Mouse (Mus musculus): ENCODE measurements around the gene Gm28036. TPM values are rescaled to one million over a fixed set of nuclear protein-coding genes. Genes with fewer than 3 reads are reported as not detected.
"Not testable (repeated sequence)": the region's sequence is repeated elsewhere in the genome, so short reads cannot be mapped to it uniquely, and the experiment has no call there.

Gm28036 gene
- total and polyA plus RNA-seq, 3 experiments = 20.4 to 32.3 TPM; not detected in 1

GRCm38 (mm10) chr2:156123731-156124130 lies 3.2 kb downstream of the Gm28036 start:
- no peaks in the 10 kb centered on the region for H3K79me2 ChIP-seq (ENCODE audit: control insufficient read depth, insufficient read depth, low read length, poor library complexity)
- no peak overlapping the region for H3K9ac ChIP-seq (ENCODE audit: control insufficient read depth, low read depth, low read length, poor library complexity, severe bottlenecking)
- no peaks in the 10 kb centered on the region for H3K27me3 ChIP-seq (ENCODE audit: control insufficient read depth in 1 of 2, insufficient read depth in 2 of 2, low read length in 2 of 2)
- no peak overlapping the region for H3K4me3 ChIP-seq (ENCODE audit: control insufficient read depth in 1 of 2, insufficient read depth in 1 of 2, low read depth in 2 of 2, low read length in 2 of 2)
- TF ChIP-seq ZC3H11A (IDR thresholded peaks at IDR 0.05; ENCODE audit: low read depth, low read length) (no peak), ZKSCAN1 (IDR thresholded peaks at IDR 0.05; ENCODE audit: low read depth, low read length) (no peak), HCFC1 (IDR thresholded peaks at IDR 0.05; ENCODE audit: low read depth, low read length) (no peak), KAT2A (conservative IDR thresholded peaks at IDR 0.05; ENCODE audit: low read depth, low read length) (no peak), SIN3A (IDR thresholded peaks at IDR 0.05; ENCODE audit: low read length) (no peak), BHLHE40 (IDR thresholded peaks at IDR 0.05; ENCODE audit: borderline replicate concordance, low read depth, low read length) (no peak), TBP (IDR thresholded peaks at IDR 0.05; ENCODE audit: low read depth, low read length) (no peak), E2F4 (IDR thresholded peaks at IDR 0.05; ENCODE audit: borderline replicate concordance, low read depth, low read length) (no peak), POLR2AphosphoS5 (IDR thresholded peaks at IDR 0.05; ENCODE audit: borderline replicate concordance, low read depth, low read length) (no peak), MAZ (IDR thresholded peaks at IDR 0.05; ENCODE audit: low read depth, low read length) (no peak), POLR2AphosphoS2 (IDR thresholded peaks at IDR 0.05; ENCODE audit: low read length) (no peak), ETS1 (IDR thresholded peaks at IDR 0.05; ENCODE audit: low read depth, low read length) (no peak), JUND (IDR thresholded peaks at IDR 0.05; ENCODE audit: low read depth, low read length) (no peak), RAD21 (IDR thresholded peaks at IDR 0.05; ENCODE audit: low read depth, low read length) (no peak)
- H3K27ac ChIP-seq (ENCODE audit: control insufficient read depth, low read depth, low read length) = no peak overlapping the region
- no peaks in the 10 kb centered on the region for H3K9me3 ChIP-seq (replicated peaks; ENCODE audit: insufficient read depth, low read length)
- no peaks in the 10 kb centered on the region for H3K4me1 ChIP-seq (ENCODE audit: control insufficient read depth in 1 of 2, insufficient read depth in 2 of 2, low read length in 2 of 2)
- peaks cover 0 to 2% of the 10 kb centered on the region in 2 experiments; a peak in 2 of 4 replicates for H3K36me3 ChIP-seq (ENCODE audit: control insufficient read depth in 1 of 2, insufficient read depth in 2 of 2, low read length in 2 of 2)
- no peak for DNase-seq (ENCODE audit: low read depth, low spot score)

- no peak overlapping the region for H3K4me3 ChIP-seq (ENCODE audit: control insufficient read depth in 1 of 2, insufficient read depth in 1 of 2, low read depth in 2 of 2, low read length in 2 of 2)
- no peak overlapping the region for H3K9ac ChIP-seq (ENCODE audit: control insufficient read depth, low read depth, low read length, poor library complexity, severe bottlenecking)
- no peak for DNase-seq (ENCODE audit: low read depth, low spot score)
- TF ChIP-seq NRF1 (IDR thresholded peaks at IDR 0.05; ENCODE audit: insufficient read depth, low read depth, low read length, poor library complexity, severe bottlenecking) = no peak
- no peaks in the 10 kb centered on the region for H3K79me2 ChIP-seq (ENCODE audit: control insufficient read depth, insufficient read depth, low read length, poor library complexity)
- no peaks in the 10 kb centered on the region for H3K36me3 ChIP-seq (ENCODE audit: control insufficient read depth in 1 of 2, insufficient read depth in 2 of 2, low read length in 2 of 2)
- H3K27me3 ChIP-seq (ENCODE audit: control insufficient read depth in 1 of 2, insufficient read depth in 2 of 2, low read length in 2 of 2) = no peaks in the 10 kb centered on the region
- H3K27ac ChIP-seq (ENCODE audit: control insufficient read depth, low read depth, low read length) = no peak overlapping the region
- H3K4me1 ChIP-seq (ENCODE audit: control insufficient read depth in 1 of 2, insufficient read depth in 2 of 2, low read length in 2 of 2) = no peaks in the 10 kb centered on the region
- no peaks in the 10 kb centered on the region for H3K9me3 ChIP-seq (replicated peaks; ENCODE audit: insufficient read depth, low read length)
Observed at GRCm38 (mm10) chr2:156119566-156119965, 7.3 kb downstream of the Gm28036 start.

GRCm38 (mm10) chr2:156112080-156112423 lies 14.8 kb downstream of the Gm28036 start:
- Histone ChIP-seq H3K9ac (ENCODE audit: control insufficient read depth, low read depth, low read length, poor library complexity, severe bottlenecking) (peak overlapping the region; percentile 61), H3K4me3 (ENCODE audit: control insufficient read depth in 1 of 2, insufficient read depth in 1 of 2, low read depth in 2 of 2, low read length in 2 of 2) (peak overlapping the region; percentile 66 to 95), H3K79me2 (ENCODE audit: control insufficient read depth, insufficient read depth, low read length, poor library complexity) (peaks cover 43% of the 10 kb centered on the region), H3K36me3 (ENCODE audit: control insufficient read depth in 1 of 2, insufficient read depth in 2 of 2, low read length in 2 of 2) (peaks cover 3 to 28% of the 10 kb centered on the region in 2 experiments; a peak in 3 of 4 replicates), H3K27ac (ENCODE audit: control insufficient read depth, low read depth, low read length) (peak overlapping the region; percentile 41), H3K4me1 (ENCODE audit: control insufficient read depth in 1 of 2, insufficient read depth in 2 of 2, low read length in 2 of 2) (peaks cover 9 to 16% of the 10 kb centered on the region in 2 experiments)
- not testable (repeated sequence) for H3K27me3 ChIP-seq (ENCODE audit: control insufficient read depth in 1 of 2, insufficient read depth in 2 of 2, low read length in 2 of 2); H3K9me3 ChIP-seq (replicated peaks; ENCODE audit: insufficient read depth, low read length); DNase-seq (ENCODE audit: low read depth, low spot score)
- TF ChIP-seq NELFE (IDR thresholded peaks at IDR 0.05; ENCODE audit: low read depth, low read length) (0 out of 2 replicates have a peak, but pooled peaks have one; percentile 10), POLR2A (IDR thresholded peaks at IDR 0.05; ENCODE audit: control insufficient read depth in 1 of 2, insufficient read depth in 1 of 2, low read depth in 1 of 2, low read length in 2 of 2, poor library complexity in 1 of 2) (0 out of 4 replicates have a peak, but pooled peaks of 1 of the 2 experiments have one; percentile 47), ZNF384 (IDR thresholded peaks at IDR 0.05; ENCODE audit: low read depth, low read length) (peak; percentile 75)

Data from MEL (cell line).